Mouse (Mus musculus): ENCODE measurements at regions not wholly inside any gene's neighbourhood (a gene's known extent, or its start where the extent isn't known, plus 50 kb on each side); places are given as distances from the start of the nearest gene placed in this dataset.

DNA sequence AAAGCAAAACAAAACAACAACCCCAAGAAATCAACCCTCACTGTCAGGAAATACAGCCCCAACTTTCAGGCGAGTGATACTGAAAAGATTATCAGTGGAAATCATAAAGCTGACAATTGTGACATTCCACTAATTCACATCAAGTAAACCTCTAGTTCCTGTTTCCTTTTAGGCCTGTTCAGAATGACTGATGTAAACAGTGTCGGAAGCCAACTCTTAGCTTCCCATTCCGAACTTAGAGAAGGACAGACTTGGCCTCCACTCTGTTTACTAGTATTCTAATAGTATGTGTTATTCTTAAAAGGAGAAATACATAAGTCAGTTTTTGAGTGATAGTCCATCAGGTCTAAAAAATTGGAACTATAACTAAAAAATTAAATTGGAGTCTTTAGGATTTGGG lies 223.9 kb upstream of the Rnd3 start:
- Histone ChIP-seq H3K9ac (ENCODE audit: low read length) (no peak overlapping the region), H3K27me3 (replicated peaks; ENCODE audit: control insufficient read depth, insufficient read depth, low read length) (no peaks in the 10 kb centered on the region), H3K4me1 (ENCODE audit: control insufficient read depth, insufficient read depth, low read length) (no peaks in the 10 kb centered on the region), H3K27ac (ENCODE audit: low read depth, low read length) (no peak overlapping the region), H3K4me2 (ENCODE audit: low read length) (no peak overlapping the region), H3K9me3 (replicated peaks; ENCODE audit: control insufficient read depth, low read length) (no peaks in the 10 kb centered on the region), H3K4me3 (ENCODE audit: low read depth, low read length) (no peak overlapping the region), H3K36me3 (ENCODE audit: control insufficient read depth, insufficient read depth, low read length) (no peaks in the 10 kb centered on the region)
- 90% methylated on average over 3 of the region's 3 CpGs for WGBS
- ATAC-seq (no peak), DNase-seq (ENCODE audit: low spot score) (no peak)

GRCm38 (mm10) chr2:51362825-51363616 lies 214.1 kb upstream of the Rnd3 start:
- Histone ChIP-seq H3K9ac (ENCODE audit: low read length) (no peak overlapping the region), H3K4me3 (ENCODE audit: low read depth, low read length) (no peak overlapping the region), H3K4me1 (ENCODE audit: control insufficient read depth, insufficient read depth, low read length) (no peaks in the 10 kb centered on the region), H3K4me2 (ENCODE audit: low read length) (no peak overlapping the region), H3K27ac (ENCODE audit: low read depth, low read length) (no peak overlapping the region), H3K36me3 (ENCODE audit: control insufficient read depth, insufficient read depth, low read length) (no peaks in the 10 kb centered on the region), H3K9me3 (replicated peaks; ENCODE audit: control insufficient read depth, low read length) (no peaks in the 10 kb centered on the region), H3K27me3 (replicated peaks; ENCODE audit: control insufficient read depth, insufficient read depth, low read length) (no peaks in the 10 kb centered on the region)
- DNase-seq (ENCODE audit: low spot score) (no peak), ATAC-seq (no peak)
- 84% methylated on average over 9 of the region's 9 CpGs for WGBS

DNA sequence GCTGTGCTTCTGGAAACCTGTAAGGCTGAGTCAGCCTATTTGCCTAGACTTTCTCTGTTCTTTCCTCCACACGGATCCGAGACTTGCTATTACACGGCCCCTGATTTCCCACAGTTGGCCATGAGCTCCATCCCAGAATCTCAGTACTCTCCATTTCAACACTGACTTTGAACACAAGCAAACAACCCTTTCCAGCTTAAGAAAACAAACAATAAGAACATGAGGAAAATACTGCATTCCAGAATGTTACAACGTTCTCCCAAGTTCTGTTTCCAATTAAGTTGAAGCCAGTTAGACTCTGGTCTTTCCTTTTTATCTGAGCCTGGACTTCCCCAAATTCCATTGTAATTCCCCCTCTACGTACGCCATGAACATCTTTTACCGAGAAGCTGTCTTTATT lies 206.4 kb upstream of the Rnd3 start:
- no peak for DNase-seq (ENCODE audit: low spot score)
- Histone ChIP-seq H3K4me3 (ENCODE audit: low read depth, low read length) (no peak overlapping the region), H3K9ac (ENCODE audit: low read length) (no peak overlapping the region), H3K27ac (ENCODE audit: low read depth, low read length) (no peak overlapping the region), H3K4me1 (ENCODE audit: control insufficient read depth, insufficient read depth, low read length) (no peaks in the 10 kb centered on the region), H3K9me3 (replicated peaks; ENCODE audit: control insufficient read depth, low read length) (no peaks in the 10 kb centered on the region), H3K36me3 (ENCODE audit: control insufficient read depth, insufficient read depth, low read length) (no peaks in the 10 kb centered on the region), H3K4me2 (ENCODE audit: low read length) (no peak overlapping the region), H3K27me3 (replicated peaks; ENCODE audit: control insufficient read depth, insufficient read depth, low read length) (no peaks in the 10 kb centered on the region)
- ATAC-seq: no peak
- WGBS: 92% methylated on average over 7 of the region's 7 CpGs

DNA sequence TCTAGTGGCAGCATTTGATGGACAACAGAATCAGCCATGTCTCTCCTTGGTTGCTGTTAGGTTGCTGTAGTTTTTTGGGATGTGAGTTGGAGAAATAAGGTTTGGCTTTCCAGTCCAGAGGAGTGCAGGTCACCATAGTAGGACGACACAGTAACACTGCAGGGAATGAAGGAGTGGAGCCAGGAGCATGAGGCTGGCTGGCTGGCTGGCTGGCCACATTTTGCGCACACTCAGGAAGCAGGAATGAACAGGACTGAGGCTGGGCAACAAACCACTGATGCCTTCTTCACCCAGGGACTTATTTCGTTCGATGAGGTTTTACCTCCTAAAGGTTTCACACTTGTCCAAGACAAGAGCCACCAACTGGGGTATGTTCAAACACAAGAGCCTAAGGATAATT lies 205.9 kb upstream of the Rnd3 start:
- H3K36me3 ChIP-seq (ENCODE audit: control insufficient read depth, insufficient read depth, low read length): no peaks in the 10 kb centered on the region
- H3K27me3 ChIP-seq (replicated peaks; ENCODE audit: control insufficient read depth, insufficient read depth, low read length): no peaks in the 10 kb centered on the region
- no peak overlapping the region for H3K4me2 ChIP-seq (ENCODE audit: low read length)
- H3K27ac ChIP-seq (ENCODE audit: low read depth, low read length): no peak overlapping the region
- H3K9ac ChIP-seq (ENCODE audit: low read length): no peak overlapping the region
- 98% methylated on average over 4 of the region's 4 CpGs for WGBS
- no peak overlapping the region for H3K4me3 ChIP-seq (ENCODE audit: low read depth, low read length)
- no peak for ATAC-seq
- DNase-seq (ENCODE audit: low spot score): no peak
- H3K9me3 ChIP-seq (replicated peaks; ENCODE audit: control insufficient read depth, low read length): no peaks in the 10 kb centered on the region
- H3K4me1 ChIP-seq (ENCODE audit: control insufficient read depth, insufficient read depth, low read length): no peaks in the 10 kb centered on the region

- 76% methylated on average over 2 of the region's 2 CpGs for WGBS
- no peaks in the 10 kb centered on the region for H3K9me3 ChIP-seq (replicated peaks; ENCODE audit: control insufficient read depth, low read length)
- no peak overlapping the region for H3K4me3 ChIP-seq (ENCODE audit: low read depth, low read length)
- no peak overlapping the region for H3K9ac ChIP-seq (ENCODE audit: low read length)
- H3K27me3 ChIP-seq (replicated peaks; ENCODE audit: control insufficient read depth, insufficient read depth, low read length): no peaks in the 10 kb centered on the region
- H3K4me1 ChIP-seq (ENCODE audit: control insufficient read depth, insufficient read depth, low read length): no peaks in the 10 kb centered on the region
- no peaks in the 10 kb centered on the region for H3K36me3 ChIP-seq (ENCODE audit: control insufficient read depth, insufficient read depth, low read length)
- no peak overlapping the region for H3K4me2 ChIP-seq (ENCODE audit: low read length)
- no peak for ATAC-seq
- no peak overlapping the region for H3K27ac ChIP-seq (ENCODE audit: low read depth, low read length)
- DNase-seq (ENCODE audit: low spot score): peak; percentile 17
Measured at GRCm38 (mm10) chr2:51349614-51350013, 200.7 kb upstream of the Rnd3 start.

DNA sequence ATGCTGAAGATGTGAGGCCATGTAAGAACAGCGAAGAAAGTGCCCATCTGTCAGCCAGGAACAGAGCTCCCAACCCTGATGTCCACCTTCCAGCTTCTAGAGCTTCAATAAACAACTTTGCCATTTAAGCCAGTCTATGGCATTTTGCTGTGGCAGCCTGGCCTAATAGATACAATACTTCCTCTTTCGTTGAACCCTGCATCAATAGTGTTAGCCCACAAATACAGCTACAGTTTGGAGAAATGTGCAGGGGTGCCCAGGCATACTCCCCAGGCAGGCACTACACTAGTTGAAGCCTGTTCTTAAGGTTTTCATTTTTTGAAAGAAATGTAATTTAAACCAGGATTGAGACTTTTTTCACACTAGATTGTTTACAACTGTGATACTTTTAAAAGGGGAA lies 199.9 kb upstream of the Rnd3 start:
- DNase-seq (ENCODE audit: low spot score) (no peak), ATAC-seq (no peak)
- H3K36me3 ChIP-seq (ENCODE audit: control insufficient read depth, insufficient read depth, low read length): no peaks in the 10 kb centered on the region
- no peaks in the 10 kb centered on the region for H3K27me3 ChIP-seq (replicated peaks; ENCODE audit: control insufficient read depth, insufficient read depth, low read length)
- H3K9ac ChIP-seq (ENCODE audit: low read length): no peak overlapping the region
- H3K9me3 ChIP-seq (replicated peaks; ENCODE audit: control insufficient read depth, low read length): no peaks in the 10 kb centered on the region
- no peak overlapping the region for H3K4me2 ChIP-seq (ENCODE audit: low read length)
- 80% methylated on average over 2 of the region's 2 CpGs for WGBS
- no peak overlapping the region for H3K27ac ChIP-seq (ENCODE audit: low read depth, low read length)
- H3K4me3 ChIP-seq (ENCODE audit: low read depth, low read length): no peak overlapping the region
- H3K4me1 ChIP-seq (ENCODE audit: control insufficient read depth, insufficient read depth, low read length): no peaks in the 10 kb centered on the region

DNA sequence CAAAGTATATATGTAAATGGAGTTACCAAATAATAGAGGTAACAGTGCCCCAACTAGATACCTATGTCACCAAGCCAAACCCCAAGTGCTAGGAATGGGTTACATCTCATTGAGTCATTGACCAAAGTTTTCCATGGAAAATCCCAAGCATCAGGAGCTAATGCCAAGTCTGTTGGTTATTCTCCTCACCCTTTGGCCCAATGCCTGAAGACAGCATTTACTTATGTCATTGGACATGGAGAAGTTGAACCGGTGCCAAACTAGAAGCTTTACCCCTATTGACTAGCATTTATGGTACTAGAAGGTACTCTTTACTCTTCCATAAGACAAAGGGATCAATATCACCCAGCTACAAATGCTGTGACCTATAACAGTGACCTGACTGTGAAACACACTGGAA lies 198.2 kb upstream of the Rnd3 start:
- WGBS: 84% methylated on average over 1 of the region's 1 CpGs
- Histone ChIP-seq H3K4me3 (ENCODE audit: low read depth, low read length) (no peak overlapping the region), H3K36me3 (ENCODE audit: control insufficient read depth, insufficient read depth, low read length) (no peaks in the 10 kb centered on the region), H3K9me3 (replicated peaks; ENCODE audit: control insufficient read depth, low read length) (no peaks in the 10 kb centered on the region), H3K27me3 (replicated peaks; ENCODE audit: control insufficient read depth, insufficient read depth, low read length) (no peaks in the 10 kb centered on the region), H3K9ac (ENCODE audit: low read length) (no peak overlapping the region), H3K4me1 (ENCODE audit: control insufficient read depth, insufficient read depth, low read length) (no peaks in the 10 kb centered on the region), H3K27ac (ENCODE audit: low read depth, low read length) (no peak overlapping the region), H3K4me2 (ENCODE audit: low read length) (no peak overlapping the region)
- no peak for DNase-seq (ENCODE audit: low spot score)
- no peak for ATAC-seq

GRCm38 (mm10) chr2:51342421-51342820 lies 193.5 kb upstream of the Rnd3 start:
- H3K4me3 ChIP-seq (ENCODE audit: low read depth, low read length): no peak overlapping the region
- H3K9me3 ChIP-seq (replicated peaks; ENCODE audit: control insufficient read depth, low read length): no peaks in the 10 kb centered on the region
- H3K27ac ChIP-seq (ENCODE audit: low read depth, low read length): no peak overlapping the region
- no peak for DNase-seq (ENCODE audit: low spot score)
- no peaks in the 10 kb centered on the region for H3K36me3 ChIP-seq (ENCODE audit: control insufficient read depth, insufficient read depth, low read length)
- H3K27me3 ChIP-seq (replicated peaks; ENCODE audit: control insufficient read depth, insufficient read depth, low read length): no peaks in the 10 kb centered on the region
- no peaks in the 10 kb centered on the region for H3K4me1 ChIP-seq (ENCODE audit: control insufficient read depth, insufficient read depth, low read length)
- ATAC-seq: no peak
- H3K9ac ChIP-seq (ENCODE audit: low read length): no peak overlapping the region
- WGBS: 87% methylated on average over 1 of the region's 1 CpGs
- no peak overlapping the region for H3K4me2 ChIP-seq (ENCODE audit: low read length)

DNA sequence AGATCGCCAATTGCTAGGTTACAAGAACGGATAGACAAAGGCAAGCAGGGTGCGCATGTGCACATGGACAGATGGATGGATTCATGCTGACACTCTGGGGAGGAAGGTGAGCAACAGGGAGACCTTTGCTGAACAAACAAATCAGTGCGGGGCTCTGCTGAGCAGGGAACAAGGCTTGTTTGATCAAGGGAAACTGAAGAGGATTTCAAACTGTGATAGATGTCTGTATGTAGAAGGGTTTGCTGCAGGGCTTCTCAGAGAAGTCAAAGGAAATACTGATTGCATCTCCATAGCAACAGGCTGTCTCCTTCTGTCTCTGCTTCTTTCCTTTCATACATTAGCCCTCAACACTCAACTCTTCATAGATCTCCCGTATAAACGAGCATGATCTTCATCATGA lies 185.5 kb upstream of the Rnd3 start:
- no peaks in the 10 kb centered on the region for H3K27me3 ChIP-seq (replicated peaks; ENCODE audit: control insufficient read depth, insufficient read depth, low read length)
- 60% methylated on average over 6 of the region's 6 CpGs for WGBS
- ATAC-seq: no peak
- H3K36me3 ChIP-seq (ENCODE audit: control insufficient read depth, insufficient read depth, low read length): no peaks in the 10 kb centered on the region
- no peaks in the 10 kb centered on the region for H3K9me3 ChIP-seq (replicated peaks; ENCODE audit: control insufficient read depth, low read length)
- no peak overlapping the region for H3K9ac ChIP-seq (ENCODE audit: low read length)
- H3K27ac ChIP-seq (ENCODE audit: low read depth, low read length): no peak overlapping the region
- H3K4me2 ChIP-seq (ENCODE audit: low read length): no peak overlapping the region
- DNase-seq (ENCODE audit: low spot score): peak; percentile 38
- H3K4me1 ChIP-seq (ENCODE audit: control insufficient read depth, insufficient read depth, low read length): no peaks in the 10 kb centered on the region
- no peak overlapping the region for H3K4me3 ChIP-seq (ENCODE audit: low read depth, low read length)

Measured in forebrain, embryonic 14.5 days (tissue).